Mouse (Mus musculus) heart, postnatal 0 days (tissue): ENCODE measurements around the gene Tut4.

ENCODE experiments used
- CTCF ChIP-seq: IDR thresholded peaks from 2 replicates; pipeline ENCODE4 v1.5.1; 2016; ENCODE audit warnings: antibody characterized with exemption, control low read depth, low read depth
- EP300 ChIP-seq: IDR thresholded peaks from 2 replicates; pipeline ENCODE4 v1.6.1; 2016; ENCODE audit warnings: antibody characterized with exemption, low read depth

DNA sequence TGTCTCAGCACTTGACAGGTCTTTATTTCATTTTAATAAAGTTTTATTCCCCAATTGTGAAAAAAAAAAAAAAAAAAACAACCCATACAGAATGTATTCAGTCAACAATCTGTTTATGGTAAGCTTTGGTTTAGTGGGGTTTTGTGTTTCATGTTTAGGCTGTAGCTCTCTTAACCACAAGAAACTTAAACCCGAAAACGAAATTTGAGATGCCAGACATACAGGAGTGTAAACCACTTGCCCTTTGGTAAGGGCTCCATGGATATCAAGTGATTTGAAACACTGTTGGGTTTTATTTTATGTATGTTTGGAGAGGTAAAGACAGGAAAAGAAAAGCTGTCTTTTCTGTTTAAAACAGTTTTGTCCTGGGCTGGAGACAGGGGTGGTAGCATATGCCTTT, 80.5 kb downstream of the Tut4 start:
- no peak for TF ChIP-seq CTCF
- TF ChIP-seq EP300, result no peak
